Mouse (Mus musculus) embryonic fibroblast, embryonic 13.5 days (primary cell): Measurements from ENCODE around the gene Pcyt2.

Experiments
- CTCF ChIP-seq: IDR thresholded peaks from 2 replicates; pipeline ENCODE4 v1.5.1; 2011; ENCODE audit warnings: mild to moderate bottlenecking, control low read depth, low read length, moderate library complexity, borderline replicate concordance; ENCODE audit not compliant: insufficient read depth
- POLR2A ChIP-seq: IDR thresholded peaks from 2 replicates; pipeline ENCODE4 v1.6.1; 2011; ENCODE audit warnings: low read depth, mild to moderate bottlenecking, control low read depth, low read length, moderate library complexity

- TF ChIP-seq POLR2A (peak; percentile 58), CTCF (no peak)
Measured at GRCm38 (mm10) chr11:120574278-120574600, 43.5 kb downstream of the Pcyt2 start.
